ENCODE assay signal across 8 mouse cellular contexts in genomic region chr6:84586551-84587200, GRCm38 (mm10). TPM values are rescaled to one million over a fixed set of nuclear protein-coding genes. Genes with fewer than 3 reads are reported as not detected.
DNase-seq lines count a peak whose midpoint lies in the region; ATAC-seq lines count a peak whose summit lies in the region.

No protein-coding gene starts in this region.

- peaks cover 94% of the 10 kb centered on the region for H3K27me3 ChIP-seq in lung, embryonic 15.5 days
- H3K27me3 ChIP-seq in forebrain, embryonic 14.5 days (replicated peaks; ENCODE audit: control insufficient read depth, insufficient read depth, low read length) = peaks cover 87% of the 10 kb centered on the region
- peaks cover 72% of the 10 kb centered on the region for H3K27me3 ChIP-seq in intestine, embryonic 16.5 days (replicated peaks; ENCODE audit: control insufficient read depth, insufficient read depth, low read length)
- peaks cover 93% of the 10 kb centered on the region for H3K27me3 ChIP-seq in neural tube, embryonic 12.5 days (replicated peaks)

- peak overlapping the region; percentile 49 for H3K4me3 ChIP-seq in lung, embryonic 15.5 days
- peak overlapping the region; percentile 39; the same call in 1 of the 2 replicates for H3K4me3 ChIP-seq in forebrain, embryonic 14.5 days (ENCODE audit: low read depth, low read length)
- peak overlapping the region; percentile 55 for H3K4me3 ChIP-seq in intestine, embryonic 16.5 days (ENCODE audit: low read length)
- H3K4me3 ChIP-seq in neural tube, embryonic 12.5 days = peak overlapping the region; percentile 41

- H3K9ac ChIP-seq in lung, embryonic 15.5 days = no peak overlapping the region
- no peak overlapping the region for H3K9ac ChIP-seq in forebrain, embryonic 14.5 days (ENCODE audit: low read length)
- H3K9ac ChIP-seq in intestine, embryonic 16.5 days (ENCODE audit: low read depth, low read length) = no peak overlapping the region
- 0 out of 2 replicates have a peak overlapping the region, but pooled peaks have one; percentile 40 for H3K9ac ChIP-seq in neural tube, embryonic 12.5 days

- H3K36me3 ChIP-seq in lung, embryonic 15.5 days = no peaks in the 10 kb centered on the region
- H3K36me3 ChIP-seq in forebrain, embryonic 14.5 days (ENCODE audit: control insufficient read depth, insufficient read depth, low read length) = no peaks in the 10 kb centered on the region
- no peaks in the 10 kb centered on the region for H3K36me3 ChIP-seq in intestine, embryonic 16.5 days (ENCODE audit: control insufficient read depth, insufficient read depth, low read length)
- no peaks in the 10 kb centered on the region for H3K36me3 ChIP-seq in neural tube, embryonic 12.5 days

- H3K27ac ChIP-seq in lung, embryonic 15.5 days = no peak overlapping the region
- H3K27ac ChIP-seq in forebrain, embryonic 14.5 days (ENCODE audit: low read depth, low read length) = no peak overlapping the region
- H3K27ac ChIP-seq in intestine, embryonic 16.5 days (ENCODE audit: low read length) = no peak overlapping the region
- H3K27ac ChIP-seq in neural tube, embryonic 12.5 days = no peak overlapping the region

- peaks cover 84% of the 10 kb centered on the region for H3K4me1 ChIP-seq in lung, embryonic 15.5 days
- peaks cover 35% of the 10 kb centered on the region for H3K4me1 ChIP-seq in forebrain, embryonic 14.5 days (ENCODE audit: control insufficient read depth, insufficient read depth, low read length)
- H3K4me1 ChIP-seq in intestine, embryonic 16.5 days (ENCODE audit: control insufficient read depth, insufficient read depth, low read length) = peaks cover 71% of the 10 kb centered on the region
- H3K4me1 ChIP-seq in neural tube, embryonic 12.5 days = peaks cover 67% of the 10 kb centered on the region

- no peak for DNase-seq in lung, adult 18-20 months
- DNase-seq in forebrain, embryonic 14.5 days (ENCODE audit: low spot score) = no peak
- no peak for DNase-seq in adrenal gland, adult 8-10 months
- no peak for DNase-seq in right cerebral cortex, adult 2 months (ENCODE audit: low spot score in 2 of 2)
- DNase-seq in thymus, postnatal 10 days (ENCODE audit: low spot score in 2 of 2) = no peak

- ATAC-seq in lung, embryonic 15.5 days (ENCODE audit: borderline replicate concordance, extremely low read depth, low FRiP score, low TSS enrichment) = no peak
- ATAC-seq in forebrain, embryonic 14.5 days = no peak
- ATAC-seq in intestine, embryonic 16.5 days = no peak
- ATAC-seq in neural tube, embryonic 12.5 days (ENCODE audit: low FRiP score, low read depth) = no peak

- no peaks in the 10 kb centered on the region for H3K9me3 ChIP-seq in lung, embryonic 15.5 days
- no peaks in the 10 kb centered on the region for H3K9me3 ChIP-seq in forebrain, embryonic 14.5 days (replicated peaks; ENCODE audit: control insufficient read depth, low read length)
- no peaks in the 10 kb centered on the region for H3K9me3 ChIP-seq in intestine, embryonic 16.5 days (ENCODE audit: control insufficient read depth, low read length)
- no peaks in the 10 kb centered on the region for H3K9me3 ChIP-seq in neural tube, embryonic 12.5 days

- peak overlapping the region; percentile 97 for H3K4me2 ChIP-seq in lung, embryonic 15.5 days
- peak overlapping the region; percentile 86; the same call in 1 of the 2 replicates for H3K4me2 ChIP-seq in forebrain, embryonic 14.5 days (ENCODE audit: low read length)
- H3K4me2 ChIP-seq in intestine, embryonic 16.5 days (ENCODE audit: low read depth, low read length) = peak overlapping the region; percentile 65; the same call in 1 of the 2 replicates
- H3K4me2 ChIP-seq in neural tube, embryonic 12.5 days (replicated peaks) = peak overlapping the region; percentile 88

- 3% methylated on average over 28 of the region's 28 CpGs for WGBS in lung, embryonic 15.5 days
- WGBS in forebrain, embryonic 14.5 days = 2% methylated on average over 28 of the region's 28 CpGs
- WGBS in intestine, embryonic 16.5 days = 3% methylated on average over 28 of the region's 28 CpGs
- under 1% methylated on average over 28 of the region's 28 CpGs for WGBS in neural tube, embryonic 12.5 days

RNA-seq across cellular contexts. Expression of gene Cyp26b1, which starts 7.0 kb away (rescaled TPM):
- 3.1 and 3.2 TPM in 2 replicates for polyA plus RNA-seq in lung, embryonic 15.5 days (2015; fragmentation: Nextera tagmentation; extraction: Ambion mirVana)
- polyA plus RNA-seq in forebrain, embryonic 14.5 days (2014; fragmentation: Nextera tagmentation; extraction: Ambion mirVana) = 1.5 and 2.6 TPM in 2 replicates
- 1.5 and 1.8 TPM in 2 replicates for polyA plus RNA-seq in intestine, embryonic 16.5 days (2015; fragmentation: Nextera tagmentation; extraction: Ambion mirVana)
- 3.6 and 5.4 TPM in 2 replicates for polyA plus RNA-seq in neural tube, embryonic 12.5 days (2016; fragmentation: Nextera tagmentation; extraction: Ambion mirVana)
- total RNA-seq in adrenal gland, adult 8-10 months (2022) = 10 to 100 TPM in 2 of 4 experiments, 1 to 10 TPM in 2; 6.6 to 57.7 (median 15.7) TPM
